Mouse (Mus musculus): Measurements from ENCODE around the gene Rnase12.

- TF ChIP-seq CTCF (IDR thresholded peaks at IDR 0.05; ENCODE audit: low read depth) (no peak), EP300 (IDR thresholded peaks at IDR 0.05; ENCODE audit: low read depth) (no peak)
Observed at GRCm38 (mm10) chr14:51027387-51028155, 29.9 kb downstream of the Rnase12 start.
